Mouse (Mus musculus): Measurements from ENCODE around the gene Olfr685.

The Olfr685 gene

DNA sequence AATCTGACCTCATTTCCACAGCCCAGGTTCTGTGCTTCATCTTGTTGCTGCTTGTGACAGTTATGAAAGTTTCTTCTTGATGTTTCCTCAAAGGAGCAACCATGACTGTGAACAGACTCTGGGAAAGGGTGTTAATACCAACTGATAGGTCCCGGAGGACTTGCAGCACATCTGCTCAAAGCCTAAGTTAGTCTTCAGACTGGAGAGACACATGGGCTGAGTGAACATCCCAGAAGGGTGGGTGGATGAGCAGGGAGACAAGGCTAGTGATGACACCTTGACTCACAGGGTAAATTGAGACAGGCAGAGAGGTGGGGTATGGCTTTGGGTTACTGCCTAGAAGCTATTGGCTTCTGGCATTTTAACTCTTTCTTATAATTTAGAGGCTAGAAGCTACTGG, at the start of gene Olfr685:
Olfr685 (minus strand) TSS at position 101 of the 400 bp plus-strand sequence.
- DNase-seq = no peak

DNA sequence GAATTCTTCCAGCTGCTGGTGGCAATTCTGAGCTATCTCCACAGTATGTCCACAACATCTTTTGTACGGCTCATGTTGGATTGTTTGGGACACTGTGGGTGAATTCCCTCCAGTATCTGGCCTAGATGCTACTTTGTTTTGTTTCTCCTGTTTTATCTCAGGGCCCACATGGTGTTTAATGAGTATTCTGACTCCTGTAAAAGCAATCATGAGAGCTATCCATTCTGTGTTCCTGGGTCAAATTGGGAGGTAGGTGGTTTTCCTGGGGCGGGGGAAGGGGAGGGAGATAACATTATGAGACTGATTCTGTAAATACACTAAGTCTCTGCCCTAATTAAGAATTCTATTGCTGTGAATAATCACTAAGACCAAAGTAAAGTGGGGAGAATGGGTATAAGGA, 43.6 kb upstream of the Olfr685 start:
- DNase-seq = no peak

DNA sequence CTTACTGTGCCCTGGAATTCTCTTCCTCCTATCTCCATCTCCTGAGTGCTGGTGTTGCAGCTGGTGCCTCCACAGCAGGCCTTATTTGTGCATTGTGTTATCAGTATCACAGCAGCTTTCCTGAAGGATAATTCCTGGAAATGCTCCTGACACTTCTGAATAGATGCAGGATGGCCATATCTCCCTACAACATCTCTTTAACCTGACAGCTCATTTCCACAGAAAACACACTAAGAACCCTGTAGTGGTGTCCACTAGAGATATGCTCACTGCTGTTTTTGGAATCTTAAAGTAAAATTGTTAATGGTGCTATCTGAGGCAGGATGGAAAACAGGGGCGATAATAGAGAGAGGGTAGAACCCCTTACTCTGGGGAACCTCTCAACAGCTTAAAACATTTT, 42.3 kb upstream of the Olfr685 start:
- DNase-seq = no peak

GRCm38 (mm10) chr7:105226703-105227102, 40.9 kb upstream of the Olfr685 start:
- no peak for DNase-seq

- DNase-seq = no peak
These were observed 40.3 kb upstream of the Olfr685 start for GRCm38 (mm10) chr7:105226072-105226471.

GRCm38 (mm10) chr7:105218281-105218680, 32.5 kb upstream of the Olfr685 start:
- DNase-seq = no peak

DNA sequence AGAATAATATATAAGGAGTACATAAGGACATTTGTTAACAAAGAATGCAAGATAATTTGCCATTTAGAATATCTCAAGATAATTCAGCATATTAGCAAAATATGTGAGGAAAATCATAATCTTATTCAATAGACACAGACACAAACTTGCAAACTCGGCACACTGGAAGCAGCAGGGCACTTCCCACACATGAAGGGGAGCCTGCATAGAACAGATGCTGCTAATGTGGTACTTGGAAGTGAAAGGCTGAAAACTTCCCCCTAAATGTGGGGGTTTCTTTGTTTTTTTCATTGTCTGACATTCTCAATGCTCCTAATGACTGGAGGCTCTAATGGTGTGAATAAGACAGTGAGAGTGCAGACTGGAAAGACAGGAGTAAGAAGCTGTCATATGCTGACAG, 28.9 kb upstream of the Olfr685 start:
- DNase-seq = no peak

DNA sequence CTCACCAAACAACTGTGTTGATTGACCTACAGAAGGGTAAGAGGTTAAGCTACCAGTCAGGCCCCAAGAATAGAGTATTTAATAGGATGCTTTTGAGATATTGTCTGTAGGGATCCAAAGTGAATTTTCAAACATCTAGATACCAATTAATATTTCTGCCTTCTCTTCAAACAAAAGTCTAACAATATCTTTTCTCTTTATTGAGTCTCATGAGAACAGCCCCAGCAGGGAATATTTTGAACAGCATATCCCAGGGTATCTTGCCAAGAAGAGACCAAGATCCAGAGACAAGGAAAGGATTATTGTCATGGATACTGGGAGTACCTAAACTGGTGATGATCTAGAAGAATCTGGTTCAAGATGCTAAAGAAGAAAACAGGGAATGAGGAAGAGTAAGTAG, 21.6 kb upstream of the Olfr685 start, which contains the start of gene Olfr686:
Olfr686 (minus strand) TSS at position 101 of the 400 bp plus-strand sequence.
- DNase-seq = no peak

- no peak for DNase-seq
These were observed 15.0 kb downstream of the Olfr685 start for GRCm38 (mm10) chr7:105170773-105171172.

DNA sequence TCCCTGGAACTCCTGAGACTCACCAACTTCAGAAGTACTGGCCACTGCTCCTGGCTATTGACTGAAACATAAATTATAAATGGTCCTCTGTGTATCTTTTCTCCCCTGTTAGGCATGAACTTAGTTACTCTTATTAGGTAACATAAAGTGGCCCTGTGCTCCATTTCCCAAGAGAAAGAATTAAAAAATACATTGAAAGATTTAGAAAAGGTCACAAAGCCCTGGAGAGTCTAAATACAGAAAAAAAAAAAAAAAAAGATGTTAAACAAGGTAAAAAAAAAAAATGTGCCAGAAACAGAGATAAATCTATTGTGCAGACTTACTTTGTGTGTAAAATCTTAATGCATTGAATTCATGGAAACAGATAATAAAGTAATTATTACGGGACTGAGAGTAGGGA, 22.3 kb downstream of the Olfr685 start, which contains the start of gene Olfr684:
Olfr684 (minus strand) TSS at position 101 of the 400 bp plus-strand sequence.
- no peak for DNase-seq

- no peak for DNase-seq
These were observed 38.9 kb downstream of the Olfr685 start, which contains the start of gene Olfr683 for GRCm38 (mm10) chr7:105146912-105147311. Olfr683 (minus strand) TSS chr7:105147012.

DNA sequence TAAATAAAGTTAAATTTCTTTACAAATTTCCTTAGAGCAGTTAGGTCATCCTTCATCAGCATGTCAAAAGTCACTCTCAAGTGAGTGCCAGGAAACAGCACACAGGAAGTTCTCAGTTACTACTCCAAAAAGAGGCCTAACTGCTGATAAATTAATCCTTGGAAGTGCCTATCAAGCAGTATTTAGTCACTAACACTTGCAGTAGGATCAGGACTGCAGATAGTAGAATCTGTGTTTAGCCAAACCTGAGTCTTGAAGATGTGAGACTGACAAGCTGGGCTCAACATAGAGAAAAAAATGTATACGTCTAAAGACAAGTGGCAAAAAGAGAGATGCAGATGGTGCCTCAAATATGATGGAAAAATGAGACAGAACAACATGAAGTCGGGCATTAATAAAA, 44.5 kb downstream of the Olfr685 start:
- no peak for DNase-seq
